Mouse (Mus musculus) right cerebral cortex, postnatal 36 days (tissue): ENCODE data around the gene Nxnl2.
"Not testable (repeated sequence)": the region's sequence is repeated elsewhere in the genome, so short reads cannot be mapped to it uniquely, and the experiment has no call there.

ENCODE experiments used
- DNase-seq, 2 experiments: peaks; one replicate each; pipeline ENCODE4 v3.0.0; 2022; ENCODE audit warnings: low spot score in 2 of 2, mixed read lengths in 1 of 2

Nxnl2 gene

GRCm38 (mm10) chr13:51178932-51179331, 8.1 kb downstream of the Nxnl2 start:
- no peak for DNase-seq

GRCm38 (mm10) chr13:51179362-51179761, 8.5 kb downstream of the Nxnl2 start:
- no peak for DNase-seq

- DNase-seq = no peak
These were observed 11.4 kb downstream of the Nxnl2 start for GRCm38 (mm10) chr13:51182236-51182635.

- DNase-seq = no peak
These were observed 14.1 kb downstream of the Nxnl2 start for GRCm38 (mm10) chr13:51184896-51185295.

GRCm38 (mm10) chr13:51190336-51190735, 19.5 kb downstream of the Nxnl2 start:
- DNase-seq = no peak

- DNase-seq = no peak
These were observed 20.8 kb downstream of the Nxnl2 start for GRCm38 (mm10) chr13:51191416-51192140.

GRCm38 (mm10) chr13:51193893-51194292, 23.1 kb downstream of the Nxnl2 start:
- no peak for DNase-seq

GRCm38 (mm10) chr13:51197699-51198098, 26.9 kb downstream of the Nxnl2 start:
- no peak for DNase-seq

GRCm38 (mm10) chr13:51198186-51198585, 27.4 kb downstream of the Nxnl2 start:
- DNase-seq = peak; percentile 44 to 67

- DNase-seq = not testable (repeated sequence)
These were observed 31.4 kb downstream of the Nxnl2 start for GRCm38 (mm10) chr13:51201985-51202843.

- peak; percentile 20 to 51 for DNase-seq
These were observed 32.0 kb downstream of the Nxnl2 start for GRCm38 (mm10) chr13:51202844-51203173.

GRCm38 (mm10) chr13:51203467-51203866, 32.6 kb downstream of the Nxnl2 start:
- DNase-seq = no peak

- not testable (repeated sequence) for DNase-seq
These were observed 33.3 kb downstream of the Nxnl2 start for GRCm38 (mm10) chr13:51204081-51204480.

- DNase-seq = peak in 1 of 2 experiments; percentile 43
These were observed 37.1 kb downstream of the Nxnl2 start for GRCm38 (mm10) chr13:51207965-51208364.

GRCm38 (mm10) chr13:51208378-51209100, 37.7 kb downstream of the Nxnl2 start:
- peak; percentile 34 to 43 for DNase-seq

GRCm38 (mm10) chr13:51210639-51211038, 39.8 kb downstream of the Nxnl2 start:
- no peak for DNase-seq

GRCm38 (mm10) chr13:51214746-51215145, 43.9 kb downstream of the Nxnl2 start:
- DNase-seq = no peak

GRCm38 (mm10) chr13:51220897-51221296, 50.1 kb downstream of the Nxnl2 start:
- DNase-seq = no peak

- DNase-seq = no peak
These were observed 50.8 kb downstream of the Nxnl2 start for GRCm38 (mm10) chr13:51221425-51222160.
